Mouse (Mus musculus) monocyte, adult 59 days (primary cell): Measurements from ENCODE around the gene Gm11111. TPM values are rescaled to one million over a fixed set of nuclear protein-coding genes. Genes with fewer than 3 reads are reported as not detected.

Experiments
- total RNA-seq, 2 experiments: library from RNA; stranded (reverse); gene quantifications; one replicate each; pipeline ENCODE4 v1.2.4; 2023

The Gm11111 gene
- total RNA-seq, result not detected

DNA sequence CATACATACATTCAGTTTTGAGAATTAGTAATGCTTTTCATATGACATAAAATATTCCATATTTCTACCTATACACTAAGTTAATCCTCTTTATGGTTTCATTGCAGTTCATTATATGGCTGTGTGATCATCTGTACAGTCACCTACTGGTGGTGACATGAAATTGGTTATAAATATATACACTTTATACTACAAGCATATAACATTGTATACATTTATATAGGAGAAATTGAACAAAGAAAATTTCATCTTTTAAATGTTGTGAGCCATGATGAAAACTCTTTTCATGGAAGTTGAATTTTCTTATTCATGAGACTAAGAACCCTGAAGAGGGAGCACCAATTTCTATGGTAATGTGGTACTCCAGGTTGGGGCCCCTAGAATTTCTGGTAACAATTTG, at the start of gene Gm11111:
Gm11111 (plus strand) TSS at position 301 of the 400 bp plus-strand sequence.

Other genes starting within 250 kb of the Gm11111 start
- not detected for gene Cfap299, start 223.4 kb upstream of the Gm11111 start, total RNA-seq